Mouse (Mus musculus): ENCODE measurements around the gene Greb1.

The Greb1 gene

DNA sequence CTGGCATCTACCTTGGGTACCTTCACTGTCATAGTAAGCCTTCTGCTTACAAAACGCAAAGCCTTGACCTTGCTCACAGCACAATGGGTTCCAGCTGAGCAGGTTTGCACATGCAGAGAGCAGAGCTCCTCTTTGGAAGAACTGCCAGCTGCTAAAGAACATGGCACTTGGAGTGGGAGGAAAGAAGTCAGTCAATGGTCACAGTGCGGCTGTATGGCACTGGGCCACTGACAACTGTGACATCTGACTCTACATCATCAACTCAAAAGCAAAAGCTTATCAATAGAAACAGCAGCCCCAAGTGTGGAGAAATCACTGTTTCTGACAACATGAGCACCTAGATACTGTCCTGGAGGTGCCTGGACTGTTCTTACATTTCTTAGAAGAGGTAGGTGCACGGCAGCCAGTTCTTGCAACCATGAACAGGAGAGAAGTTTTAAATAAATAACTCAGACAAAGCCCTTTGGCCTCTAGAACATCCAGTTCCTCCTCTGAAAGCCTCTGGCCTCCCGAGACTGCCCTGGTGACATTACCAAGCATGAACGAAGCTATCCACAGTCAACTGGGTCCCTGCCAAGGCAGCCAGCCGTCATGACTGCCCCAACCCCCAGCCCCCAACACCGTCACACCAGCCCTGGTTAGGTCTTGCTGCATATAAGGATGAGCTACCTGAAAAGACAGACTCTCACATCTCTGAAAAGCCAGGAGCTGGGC lies 170.4 kb downstream of the Greb1 start:
- no peak for DNase-seq

Data from right cerebral cortex, postnatal 4 days (tissue).